Mouse (Mus musculus) CH12.LX (cell line): ENCODE measurements around the gene Shank3. TPM values are rescaled to one million over a fixed set of nuclear protein-coding genes. Genes with fewer than 3 reads are reported as not detected.

Experiments
- DNase-seq: peaks from one replicate; pipeline ENCODE4 v3.0.0-alpha.2; 2013; ENCODE audit errors: extremely low read depth
- H3K27ac ChIP-seq: 2 replicates; pipeline ENCODE4 v1.5.1; 2012; ENCODE audit warnings: low read depth, mild to moderate bottlenecking, control low read depth, moderate library complexity; ENCODE audit not compliant: insufficient read depth
- H3K27me3 ChIP-seq: replicated peaks from 2 replicates; pipeline ENCODE3; 2012; ENCODE audit warnings: inconsistent platforms
- H3K36me3 ChIP-seq, 2 experiments: replicated peaks in 1 of 2; 2 replicates each; pipeline versions ENCODE3 to v1.6.1; 2012; ENCODE audit warnings: inconsistent platforms in 1 of 2, low read length in 1 of 2, mild to moderate bottlenecking in 1 of 2, mixed read lengths in 1 of 2, moderate library complexity in 1 of 2; ENCODE audit not compliant: control insufficient read depth in 1 of 2, insufficient read depth in 1 of 2
- H3K4me1 ChIP-seq, 2 experiments: 2 replicates each; pipeline ENCODE4 v1.6.1; 2012; ENCODE audit warnings: inconsistent platforms in 1 of 2, moderate library complexity in 1 of 2; ENCODE audit not compliant: insufficient read depth in 2 of 2, control insufficient read depth in 1 of 2
- H3K4me2 ChIP-seq: 2 replicates; pipeline ENCODE4 v1.6.1; 2012; ENCODE audit warnings: low read depth, mild to moderate bottlenecking, control low read depth; ENCODE audit not compliant: poor library complexity, insufficient read depth, severe bottlenecking
- H3K4me3 ChIP-seq, 3 experiments: fragments of 150-350 bp in 1 of 3; sonication (generic) in 1 of 3; replicated peaks in 1 of 3; 2 replicates each; pipeline versions ENCODE3 to v1.5.1; 2011 to 2012; ENCODE audit warnings: low read depth in 2 of 3, low read length in 2 of 3, mild to moderate bottlenecking in 2 of 3, moderate library complexity in 2 of 3, control low read depth in 1 of 3, improper control_type of control experiment in 1 of 3, inconsistent platforms in 1 of 3, mixed read lengths in 1 of 3; ENCODE audit not compliant: poor library complexity in 1 of 3
- H3K79me2 ChIP-seq: replicated peaks from 2 replicates; pipeline ENCODE4 v1.6.1; 2012; ENCODE audit warnings: mild to moderate bottlenecking, moderate library complexity; ENCODE audit not compliant: control insufficient read depth, poor library complexity, insufficient read depth, severe bottlenecking; ENCODE audit errors: extremely low read depth
- H3K9ac ChIP-seq: 2 replicates; pipeline ENCODE4 v1.6.1; 2012; ENCODE audit warnings: low read depth, mild to moderate bottlenecking, control low read depth, moderate library complexity; ENCODE audit not compliant: insufficient read depth
- H3K9me3 ChIP-seq: replicated peaks from 2 replicates; pipeline ENCODE3; 2012; ENCODE audit warnings: low read length, inconsistent platforms, mixed read lengths
- BHLHE40 ChIP-seq: IDR thresholded peaks from 2 replicates; pipeline ENCODE4 v1.6.1; 2011; ENCODE audit warnings: mild to moderate bottlenecking, low read depth, low read length, improper control_type of control experiment
- CHD2 ChIP-seq: IDR thresholded peaks from 2 replicates; pipeline ENCODE4 v1.6.1; 2011; ENCODE audit warnings: low read length, improper control_type of control experiment
- E2F4 ChIP-seq: IDR thresholded peaks from 2 replicates; pipeline ENCODE4 v1.6.1; 2011; ENCODE audit warnings: low read depth, low read length, improper control_type of control experiment; ENCODE audit not compliant: insufficient replicate concordance
- ELF1 ChIP-seq: IDR thresholded peaks from 2 replicates; pipeline ENCODE4 v1.6.1; 2014; ENCODE audit warnings: low read depth, mild to moderate bottlenecking, inconsistent platforms, low read length, improper control_type of control experiment
- GABPA ChIP-seq: IDR thresholded peaks from 2 replicates; pipeline ENCODE4 v1.6.1; 2012; ENCODE audit warnings: low read depth, low read length, improper control_type of control experiment, inconsistent platforms; ENCODE audit not compliant: insufficient replicate concordance
- JUN ChIP-seq: IDR thresholded peaks from 2 replicates; pipeline ENCODE4 v1.6.1; 2011; ENCODE audit warnings: low read depth, mild to moderate bottlenecking, low read length, improper control_type of control experiment, moderate library complexity; ENCODE audit not compliant: insufficient read depth
- JUND ChIP-seq: conservative IDR thresholded peaks from 2 replicates; pipeline ENCODE4 v1.6.1; 2011; ENCODE audit warnings: low read depth, low read length, improper control_type of control experiment
- KAT2A ChIP-seq: IDR thresholded peaks from 2 replicates; pipeline ENCODE4 v1.6.1; 2012; ENCODE audit warnings: low read length, improper control_type of control experiment, inconsistent platforms; ENCODE audit not compliant: insufficient replicate concordance
- MAFK ChIP-seq: IDR thresholded peaks from 2 replicates; pipeline ENCODE4 v1.6.1; 2011; ENCODE audit warnings: low read length, improper control_type of control experiment; ENCODE audit not compliant: insufficient replicate concordance
- MAX ChIP-seq: IDR thresholded peaks from 2 replicates; pipeline ENCODE4 v1.6.1; 2011; ENCODE audit warnings: low read length, improper control_type of control experiment
- MAZ ChIP-seq: IDR thresholded peaks from 2 replicates; pipeline ENCODE4 v1.6.1; 2012; ENCODE audit warnings: low read depth, mild to moderate bottlenecking, inconsistent platforms, low read length, improper control_type of control experiment, moderate library complexity
- MEF2A ChIP-seq: IDR thresholded peaks from 2 replicates; pipeline ENCODE4 v1.6.1; 2014; ENCODE audit warnings: low read depth, mild to moderate bottlenecking, inconsistent platforms, low read length, improper control_type of control experiment, borderline replicate concordance
- POLR2A ChIP-seq: IDR thresholded peaks from 2 replicates; pipeline ENCODE4 v1.6.1; 2011; ENCODE audit warnings: low read depth, mild to moderate bottlenecking, improper control_type of control experiment, low read length
- RAD21 ChIP-seq: IDR thresholded peaks from 2 replicates; pipeline ENCODE4 v1.6.1; 2011; ENCODE audit warnings: low read depth, mild to moderate bottlenecking, low read length, improper control_type of control experiment, moderate library complexity
- SIN3A ChIP-seq: IDR thresholded peaks from 2 replicates; pipeline ENCODE4 v1.6.1; 2012; ENCODE audit warnings: low read length, improper control_type of control experiment, inconsistent platforms
- SMC3 ChIP-seq: IDR thresholded peaks from 2 replicates; pipeline ENCODE4 v1.6.1; 2011; ENCODE audit warnings: low read depth, low read length, improper control_type of control experiment
- TCF12 ChIP-seq: IDR thresholded peaks from 2 replicates; pipeline ENCODE4 v1.6.1; 2014; ENCODE audit warnings: low read depth, mild to moderate bottlenecking, inconsistent platforms, low read length, improper control_type of control experiment
- USF1 ChIP-seq: IDR thresholded peaks from 2 replicates; pipeline ENCODE4 v1.6.1; 2014; ENCODE audit warnings: low read depth, mild to moderate bottlenecking, inconsistent platforms, low read length, improper control_type of control experiment
- USF2 ChIP-seq: conservative IDR thresholded peaks from 2 replicates; pipeline ENCODE4 v1.6.1; 2011; ENCODE audit warnings: low read depth, low read length, improper control_type of control experiment
- ZC3H11A ChIP-seq: IDR thresholded peaks from 2 replicates; pipeline ENCODE4 v1.6.1; 2012; ENCODE audit warnings: low read depth, mild to moderate bottlenecking, inconsistent platforms, low read length, improper control_type of control experiment
- ZKSCAN1 ChIP-seq: IDR thresholded peaks from 2 replicates; pipeline ENCODE4 v1.6.1; 2012; ENCODE audit warnings: low read depth, inconsistent platforms, low read length, improper control_type of control experiment, borderline replicate concordance
- ZMIZ1 ChIP-seq: IDR thresholded peaks from 2 replicates; pipeline ENCODE4 v1.6.1; 2012; ENCODE audit warnings: low read depth, mild to moderate bottlenecking, inconsistent platforms, low read length, improper control_type of control experiment
- ZNF384 ChIP-seq: IDR thresholded peaks from 2 replicates; pipeline ENCODE4 v1.6.1; 2012; ENCODE audit warnings: low read depth, low read length, improper control_type of control experiment, inconsistent platforms
- dilution Hi-C: fragments of 300-500 bp; cut with MboI; formaldehyde crosslinking; loops from 2 replicates; pipeline ENCODE4 v1.14.3; 2020; ENCODE audit warnings: low sequenced_read_pairs; ENCODE audit not compliant: extremely low pct_unique_long_range_greater_than_20kb, extremely low pct_ligation_motif_present
- in situ Hi-C: fragments of 300-500 bp; cut with MboI; formaldehyde crosslinking; loops from 3 replicates; pipeline ENCODE4 v1.14.3; 2019; ENCODE audit warnings: low sequenced_read_pairs, low pct_ligation_motif_present, low pct_unique_long_range_greater_than_20kb, mixed read lengths
- polyA plus RNA-seq: library from polyadenylated mRNA; unstranded; fragments of >175 nt; gene quantifications from 2 replicates; pipeline ENCODE4 v1.2.1, GENCODE M21; 2012; ENCODE audit warnings: low read depth; ENCODE audit not compliant: insufficient read length
- total RNA-seq, 2 experiments: library from RNA; depleted of rRNA; stranded (reverse); fragments of 300-350 nt in 1 of 2; fragments of >200 nt in 1 of 2; gene quantifications; 2 replicates each; pipeline ENCODE4 v1.2.3; 2012 to 2014

Gene Shank3
- total and polyA plus RNA-seq, 3 experiments = not detected

DNA sequence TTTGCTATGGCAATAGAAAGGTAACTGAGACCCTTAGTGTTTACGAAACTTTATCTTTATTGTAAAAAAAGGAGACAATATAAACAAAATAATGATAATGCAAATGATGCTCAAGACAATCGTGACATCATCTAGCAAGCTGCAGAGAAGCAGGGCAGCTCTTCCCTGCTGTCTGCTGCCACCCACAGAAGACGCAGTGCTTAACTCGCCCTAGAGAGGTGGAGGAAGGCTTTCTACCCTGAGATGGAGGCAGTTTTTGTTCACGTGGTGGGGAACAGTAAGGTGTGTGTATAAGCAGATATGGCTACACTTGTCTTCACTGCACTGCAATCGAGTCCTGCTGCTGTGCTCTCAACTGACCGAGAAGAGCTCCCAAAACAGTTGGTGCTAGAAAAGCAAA, 83.1 kb downstream of the Shank3 start:
- H3K9me3 ChIP-seq = peaks cover 2% of the 10 kb centered on the region
- dilution Hi-C loops = no loop called here
- H3K27me3 ChIP-seq = no peaks in the 10 kb centered on the region

DNA sequence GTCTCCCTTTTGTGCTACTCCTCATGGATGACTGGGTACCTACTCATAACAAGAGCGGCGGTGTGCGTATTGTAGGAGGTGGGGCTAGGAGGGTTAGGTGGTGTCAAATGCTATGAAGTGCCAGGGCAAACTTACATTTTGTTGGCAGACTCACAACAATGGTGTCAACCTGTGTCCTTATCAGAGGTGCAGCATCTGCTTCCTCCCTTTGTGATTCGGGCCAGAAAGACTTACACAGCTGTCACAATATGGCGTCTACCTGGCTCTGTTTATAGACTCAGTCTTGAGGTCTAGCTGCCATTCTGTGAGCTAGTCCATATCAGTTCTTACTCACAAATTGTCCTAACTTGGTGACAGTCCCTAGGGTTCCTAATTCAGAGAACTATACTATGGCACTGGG, 85.7 kb downstream of the Shank3 start:
- TF ChIP-seq MAFK (no peak), MAX (no peak), SIN3A (no peak), KAT2A (no peak)
- DNase-seq = no peak
- dilution Hi-C loops = no loop called here

More for the DNA sequence above, 83.1 kb downstream of the Shank3 start:
- peaks cover 0 to 1% of the 10 kb centered on the region in 2 experiments for H3K36me3 ChIP-seq
- no peaks in the 10 kb centered on the region for H3K4me1 ChIP-seq
- TF ChIP-seq SMC3 (no peak), MAZ (no peak), MAX (no peak), ELF1 (no peak), E2F4 (no peak), ZC3H11A (no peak), RAD21 (no peak), TCF12 (no peak), ZKSCAN1 (no peak)
- in situ Hi-C loops = no loop called here
- H3K4me2 ChIP-seq = no peak overlapping the region
- H3K79me2 ChIP-seq = no peaks in the 10 kb centered on the region
- no peak for DNase-seq
- H3K4me3 ChIP-seq = no peak overlapping the region
- H3K9ac ChIP-seq = no peak overlapping the region
- H3K27ac ChIP-seq = no peak overlapping the region

DNA sequence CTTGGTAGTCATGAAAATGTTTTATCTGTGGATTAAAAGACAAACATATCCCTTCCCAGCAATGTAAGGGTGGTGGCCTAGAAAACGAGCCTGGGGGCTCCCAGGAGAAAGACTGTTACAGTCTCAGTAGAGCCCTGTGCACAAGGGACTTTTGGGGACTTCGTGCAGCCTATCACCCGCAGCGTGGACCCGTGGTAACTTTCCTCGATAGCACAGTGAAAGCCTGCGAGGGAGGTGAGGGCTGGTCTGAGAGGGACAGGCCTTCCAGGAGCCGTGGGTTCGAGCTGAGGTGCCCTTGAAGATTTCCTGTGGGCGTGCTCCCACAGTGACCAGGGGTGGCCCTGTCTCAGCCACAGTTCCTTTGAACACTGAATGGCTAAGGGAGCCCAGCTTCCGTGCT, 86.2 kb downstream of the Shank3 start:
- no peak for DNase-seq
- Histone ChIP-seq H3K4me3 (no peak overlapping the region), H3K36me3 (peaks cover 0 to 1% of the 10 kb centered on the region in 2 experiments), H3K79me2 (no peaks in the 10 kb centered on the region), H3K9ac (no peak overlapping the region), H3K27ac (no peak overlapping the region), H3K9me3 (peaks cover 2% of the 10 kb centered on the region), H3K4me1 (no peaks in the 10 kb centered on the region), H3K4me2 (no peak overlapping the region), H3K27me3 (no peaks in the 10 kb centered on the region)
- TF ChIP-seq GABPA (no peak), MAFK (no peak), CHD2 (no peak), BHLHE40 (no peak), RAD21 (no peak), KAT2A (no peak), ZKSCAN1 (no peak), USF2 (no peak), ZMIZ1 (no peak), POLR2A (no peak), ZC3H11A (no peak), MEF2A (no peak), ZNF384 (no peak), USF1 (no peak), SMC3 (no peak), JUND (no peak), JUN (no peak)
- dilution Hi-C loops = no loop called here
- in situ Hi-C loops = no loop called here

More for the DNA sequence above, 85.7 kb downstream of the Shank3 start:
- Histone ChIP-seq H3K27ac (no peak overlapping the region), H3K9me3 (peaks cover 2% of the 10 kb centered on the region), H3K27me3 (no peaks in the 10 kb centered on the region), H3K4me2 (no peak overlapping the region), H3K4me1 (no peaks in the 10 kb centered on the region), H3K4me3 (no peak overlapping the region), H3K79me2 (no peaks in the 10 kb centered on the region), H3K9ac (no peak overlapping the region), H3K36me3 (peaks cover 0 to 1% of the 10 kb centered on the region in 2 experiments)
- in situ Hi-C loops = no loop called here
